Mouse (Mus musculus) right cerebral cortex, adult 2 months (tissue): ENCODE measurements around the gene Uaca.

Experiments used
- DNase-seq, 2 experiments: peaks; one replicate each; pipeline ENCODE4 v3.0.0; 2021 to 2022; ENCODE audit warnings: low spot score in 2 of 2

Uaca gene

DNA sequence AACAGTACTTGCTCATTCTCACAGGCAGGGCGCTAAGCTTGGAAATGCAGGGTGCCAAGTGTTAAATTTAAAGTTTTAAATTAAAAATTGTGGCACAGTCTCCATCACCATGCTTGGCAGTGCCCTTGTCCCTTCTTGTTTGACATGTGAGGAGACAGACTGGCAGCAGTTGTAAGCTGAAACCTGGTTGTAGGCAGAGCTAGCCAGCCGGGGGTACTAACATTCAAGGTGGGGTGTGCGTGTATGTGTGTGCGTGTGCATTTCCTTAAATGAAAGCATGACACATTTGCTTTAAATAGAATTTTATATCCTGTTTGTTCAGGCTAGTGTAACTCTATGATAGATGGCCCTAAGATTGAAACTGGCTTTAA is 42.7 kb downstream of the Uaca start:
- DNase-seq, result no peak

DNA sequence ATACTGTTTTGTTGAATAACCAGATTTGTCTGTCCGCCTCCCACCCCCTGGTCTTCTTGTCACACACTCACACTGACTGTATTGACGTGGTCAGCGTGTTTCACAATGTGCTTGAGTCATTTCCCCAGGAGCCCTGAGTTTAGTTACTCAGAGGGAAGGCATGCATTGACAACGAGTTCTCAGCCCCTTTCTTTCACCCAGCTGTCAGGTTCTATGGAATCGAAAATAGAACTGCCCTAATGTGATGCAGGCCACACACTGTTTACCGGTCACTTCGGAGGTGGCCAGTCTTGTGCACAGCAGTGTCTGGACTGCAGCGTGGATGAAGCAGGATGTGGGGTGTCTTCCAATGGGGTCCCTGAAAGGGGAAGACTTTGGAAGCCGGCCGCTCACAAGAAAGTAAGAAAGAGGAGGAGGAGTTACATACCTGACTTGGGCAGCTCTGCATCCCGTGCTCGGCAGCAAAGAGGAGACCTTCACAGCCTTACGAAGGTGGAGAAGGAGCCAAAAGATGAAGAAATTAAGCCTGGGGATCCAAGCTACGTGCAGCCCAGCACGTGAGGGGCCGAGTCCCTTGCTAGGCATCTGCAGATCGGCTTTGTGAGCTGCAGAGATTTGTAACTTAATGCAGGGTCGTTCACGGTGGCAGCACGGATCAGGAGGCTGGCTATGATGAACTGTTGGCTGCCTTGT is 43.3 kb downstream of the Uaca start:
- DNase-seq, result no peak

DNA sequence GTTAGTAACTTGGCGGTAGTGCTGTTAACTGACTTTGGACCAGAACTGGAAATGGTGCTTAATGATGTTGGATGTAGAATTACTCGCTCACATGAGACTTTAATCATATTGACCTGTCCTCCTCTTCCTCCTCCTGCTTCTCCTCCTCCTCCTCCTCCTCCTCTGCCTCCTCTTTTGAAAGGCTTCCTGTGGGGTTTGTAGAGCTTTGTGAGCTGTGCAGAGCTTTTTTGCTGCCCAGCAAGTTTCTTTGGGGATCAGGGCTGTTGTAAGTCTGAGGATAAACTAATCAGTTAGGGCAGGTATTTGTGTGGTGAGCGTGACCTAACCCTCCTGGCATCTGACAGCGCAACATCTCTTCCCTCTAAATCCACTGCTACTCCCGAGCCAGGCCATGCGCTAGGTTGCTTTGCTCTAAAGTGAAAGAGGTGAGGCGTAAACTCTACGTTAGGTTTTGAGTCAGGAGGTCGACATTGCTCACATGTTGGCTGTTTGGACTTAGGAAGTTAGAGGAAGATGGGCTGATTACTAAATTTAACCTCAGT is 44.1 kb downstream of the Uaca start:
- DNase-seq, result no peak

DNA sequence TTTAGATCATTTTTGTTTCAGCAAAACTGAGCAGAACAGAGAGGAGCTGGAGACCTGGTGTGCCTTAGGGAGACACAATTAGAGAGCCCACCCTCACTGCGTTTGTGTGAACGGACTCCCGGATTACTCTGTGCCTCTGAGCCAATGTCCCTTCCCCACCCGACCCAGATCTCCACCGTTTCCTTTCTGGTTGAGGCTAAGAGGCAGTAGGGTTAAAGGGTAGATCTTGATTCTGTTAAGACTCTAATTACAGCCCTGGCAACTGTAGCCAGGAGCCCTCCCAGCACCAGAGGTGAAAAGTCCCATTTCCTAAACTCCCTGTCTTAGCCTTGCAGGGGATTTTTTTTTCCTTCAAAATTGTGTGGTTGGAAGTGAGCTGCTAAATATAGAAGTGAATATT is 47.1 kb downstream of the Uaca start:
- DNase-seq, result no peak

DNA sequence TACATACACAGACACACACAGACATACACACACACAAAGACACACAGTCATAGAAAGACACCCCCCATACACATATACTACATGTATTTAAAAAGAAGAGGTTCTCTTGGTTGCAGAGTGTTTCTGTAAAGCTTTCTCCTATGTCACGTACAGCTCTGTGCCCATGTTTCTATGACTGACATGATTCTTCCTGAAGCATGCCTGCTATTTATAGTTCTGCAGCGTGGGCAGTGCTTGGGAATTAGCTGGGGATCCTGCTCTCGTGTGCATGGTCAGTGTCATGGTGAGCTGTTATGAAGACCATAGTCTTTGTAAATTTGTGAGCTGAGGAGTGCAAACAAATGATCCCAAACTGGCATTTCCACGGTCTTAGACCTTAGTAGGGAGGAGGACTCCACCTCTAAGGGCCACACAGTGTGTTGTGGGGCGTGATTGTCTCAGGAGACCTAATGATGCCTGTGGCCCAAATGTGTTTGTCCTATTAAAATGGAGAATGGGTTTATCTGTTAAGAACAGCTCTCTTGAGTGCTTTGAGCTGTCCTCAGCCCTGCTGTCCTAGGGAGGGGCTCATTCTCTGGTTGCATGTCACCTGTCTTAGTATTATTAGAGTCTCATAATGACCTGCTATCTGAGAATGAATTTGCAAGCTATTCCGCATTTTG is 49.2 kb downstream of the Uaca start:
- DNase-seq, result no peak

DNA sequence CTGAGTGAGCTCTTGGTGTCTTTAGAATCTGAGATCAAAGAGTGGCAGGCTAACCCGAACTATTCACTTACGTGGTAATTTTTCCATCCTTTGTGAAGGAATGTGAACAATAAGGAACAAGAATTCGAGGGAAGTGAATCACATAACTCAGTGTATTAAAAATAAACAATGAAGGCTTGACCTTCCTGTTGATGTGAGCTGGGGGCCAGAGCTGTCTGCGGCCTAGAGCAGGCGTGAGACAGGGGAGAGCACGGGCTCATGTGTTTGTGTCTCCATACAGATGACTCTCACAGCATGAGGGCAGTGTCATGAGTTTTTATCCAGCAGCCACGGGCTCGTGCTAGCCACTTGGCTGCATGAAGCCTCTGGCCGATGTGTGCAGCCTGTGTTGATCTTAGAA is 54.4 kb downstream of the Uaca start:
- DNase-seq, result no peak

DNA sequence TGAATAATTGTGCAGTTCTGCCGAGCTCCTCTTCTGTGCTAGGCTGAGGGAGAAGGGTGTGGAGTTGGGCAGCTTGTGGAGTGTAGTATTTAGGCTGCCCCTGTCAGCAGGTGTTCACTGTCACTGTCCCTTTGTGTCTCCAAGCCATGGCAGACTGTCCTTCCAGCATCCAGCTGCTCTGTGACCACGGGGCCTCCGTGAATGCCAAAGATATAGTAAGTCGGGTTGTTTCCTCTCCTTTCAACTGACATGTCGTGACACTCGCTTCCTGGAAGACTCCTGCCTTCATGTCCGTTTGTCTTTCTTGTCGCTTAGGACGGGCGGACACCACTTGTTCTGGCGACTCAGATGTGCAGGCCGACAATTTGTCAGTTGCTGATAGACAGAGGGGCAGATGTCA is 55.6 kb downstream of the Uaca start:
- no peak for DNase-seq

DNA sequence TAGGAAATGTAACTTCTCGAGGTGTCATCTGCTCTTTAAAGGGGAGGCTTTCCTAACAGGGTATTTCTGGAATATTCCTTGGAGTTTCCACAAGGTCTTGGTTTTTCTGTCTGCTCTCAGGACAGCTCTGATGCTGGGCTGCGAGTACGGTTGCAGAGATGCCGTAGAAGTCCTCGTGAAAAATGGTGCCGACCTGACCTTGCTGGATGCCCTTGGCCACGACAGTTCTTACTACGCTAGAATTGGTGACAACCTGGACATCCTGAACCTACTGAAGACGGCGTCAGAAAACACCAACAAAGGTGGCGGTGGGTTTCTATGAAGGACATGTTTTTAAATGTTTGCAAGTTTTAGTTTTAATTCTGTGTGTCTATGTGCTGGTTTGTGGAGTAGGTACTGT is 59.9 kb downstream of the Uaca start:
- no peak for DNase-seq

DNA sequence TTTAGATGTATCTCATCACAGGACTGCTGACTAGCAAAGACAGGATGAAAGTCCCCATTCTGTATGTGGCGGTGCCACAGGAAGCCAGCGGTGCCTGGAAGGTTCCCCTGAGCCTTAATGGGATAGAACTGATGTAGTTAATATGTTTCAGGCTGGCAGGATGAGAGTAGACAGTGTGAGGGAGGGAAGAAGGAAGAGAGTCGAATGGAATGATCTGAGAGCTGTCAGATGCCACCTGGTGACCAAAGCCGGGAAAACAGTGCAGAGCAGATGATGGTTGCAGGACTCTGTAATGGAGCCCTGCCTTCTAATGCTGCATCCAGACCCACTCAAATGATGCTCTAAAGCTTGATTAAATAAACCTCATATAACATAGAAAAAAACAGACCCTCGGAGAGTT is 63.5 kb downstream of the Uaca start:
- peak; percentile 78 to 88 for DNase-seq

DNA sequence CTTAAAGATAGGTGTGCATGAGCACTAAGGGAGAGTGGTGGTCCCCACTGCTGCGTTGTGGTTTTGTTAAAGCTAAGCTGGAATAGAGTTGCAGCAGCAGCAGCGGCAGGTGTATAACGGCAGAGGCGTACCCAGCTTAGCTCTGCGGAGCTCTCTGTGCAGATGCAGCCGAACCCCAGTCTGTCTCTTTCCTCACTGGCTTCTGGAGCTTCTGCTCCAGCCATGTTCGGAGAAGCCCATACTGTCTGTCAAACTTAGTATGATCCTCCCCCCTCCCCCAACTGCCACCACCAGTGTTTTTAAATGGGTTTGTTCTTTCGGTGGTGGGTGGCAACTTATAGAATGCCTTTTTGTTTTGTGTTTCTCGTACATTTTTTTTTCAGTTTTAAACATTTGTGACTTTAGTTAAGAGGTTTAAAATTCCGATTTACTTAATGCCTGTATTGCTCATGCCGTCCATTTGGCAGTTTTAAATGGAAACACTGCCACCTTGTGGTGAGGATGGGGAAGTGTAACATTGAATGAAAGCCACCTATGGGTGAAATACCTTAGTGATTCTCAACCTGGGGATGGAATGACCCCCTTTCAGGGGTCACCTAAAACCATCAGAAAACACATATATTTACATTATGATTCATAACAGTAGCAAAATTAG is 64.1 kb downstream of the Uaca start:
- peak; percentile 38 to 39 for DNase-seq

DNA sequence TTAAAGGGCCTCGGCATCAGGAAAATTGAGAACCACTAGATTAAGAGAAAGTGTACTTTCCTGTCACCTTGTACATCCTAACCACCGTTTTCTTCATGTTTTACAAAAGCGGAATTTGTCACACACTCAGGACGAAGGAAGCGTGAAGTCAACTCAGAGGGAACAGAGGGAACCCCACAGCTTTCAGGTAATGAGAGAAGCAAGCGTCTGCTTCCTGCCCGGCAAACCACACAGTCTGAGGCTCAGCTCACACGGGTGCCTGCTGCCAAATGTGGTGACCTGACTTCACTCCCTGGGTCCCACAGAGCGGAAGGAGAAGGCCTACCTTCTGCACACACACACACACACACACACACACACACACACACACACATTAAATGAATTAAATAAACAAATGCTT is 64.7 kb downstream of the Uaca start:
- no peak for DNase-seq

DNA sequence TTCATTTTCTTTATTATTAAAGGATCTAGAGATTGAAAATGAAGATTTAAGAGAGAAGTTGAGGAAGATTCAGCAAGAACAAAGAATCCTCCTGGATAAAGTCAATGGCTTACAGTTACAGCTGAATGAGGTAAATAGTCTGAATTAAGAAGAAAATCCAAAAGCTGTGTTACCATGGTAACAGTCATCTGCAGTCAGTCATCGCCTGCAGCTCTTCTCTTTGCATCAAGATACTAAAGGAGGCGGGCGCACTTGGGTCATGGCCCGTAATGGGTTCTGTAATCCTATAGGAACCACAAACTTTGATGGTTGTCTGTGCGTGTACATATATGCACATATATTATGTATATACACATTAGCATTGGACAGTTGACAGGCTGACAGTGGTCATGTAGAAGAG is 66.7 kb downstream of the Uaca start:
- DNase-seq, result no peak

DNA sequence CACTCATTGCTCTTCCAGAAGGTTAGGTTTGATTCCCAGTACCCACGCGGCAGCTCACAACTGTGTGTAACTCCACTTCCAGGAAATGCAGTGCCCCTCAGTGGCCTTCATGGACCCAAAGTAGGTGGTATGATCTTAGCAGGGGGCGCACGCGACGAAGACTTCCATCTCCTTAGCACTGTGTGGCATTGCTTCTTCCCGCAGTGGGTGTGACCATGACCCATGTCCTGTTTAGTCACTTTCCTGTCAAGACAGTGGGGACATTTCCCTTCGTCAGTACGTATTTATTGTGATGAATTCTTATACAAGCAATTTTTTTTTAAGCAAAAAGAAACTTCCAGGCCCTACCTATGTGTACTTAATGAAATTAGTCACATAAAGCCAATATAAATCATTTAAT is 70.3 kb downstream of the Uaca start:
- no peak for DNase-seq

DNA sequence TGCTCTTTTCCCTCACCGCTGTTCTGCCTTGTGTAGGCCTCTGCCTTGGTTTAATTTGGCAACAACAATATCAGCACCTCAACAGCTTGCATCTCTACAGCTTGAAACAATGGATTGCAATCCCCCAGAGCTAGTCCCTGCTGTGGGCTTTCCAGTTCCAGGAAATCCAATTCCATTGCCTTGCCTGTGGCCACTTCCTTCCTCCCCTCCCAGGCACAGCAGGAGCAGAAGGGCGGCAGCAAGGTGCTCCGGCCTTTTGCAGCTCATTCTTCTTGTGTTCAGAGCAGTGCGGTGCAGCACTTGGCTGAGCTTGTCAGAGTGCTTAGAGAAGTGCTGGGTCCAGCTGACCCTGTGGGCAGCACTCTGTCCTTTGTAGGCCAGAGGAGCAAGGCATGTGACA is 71.5 kb downstream of the Uaca start:
- no peak for DNase-seq

DNA sequence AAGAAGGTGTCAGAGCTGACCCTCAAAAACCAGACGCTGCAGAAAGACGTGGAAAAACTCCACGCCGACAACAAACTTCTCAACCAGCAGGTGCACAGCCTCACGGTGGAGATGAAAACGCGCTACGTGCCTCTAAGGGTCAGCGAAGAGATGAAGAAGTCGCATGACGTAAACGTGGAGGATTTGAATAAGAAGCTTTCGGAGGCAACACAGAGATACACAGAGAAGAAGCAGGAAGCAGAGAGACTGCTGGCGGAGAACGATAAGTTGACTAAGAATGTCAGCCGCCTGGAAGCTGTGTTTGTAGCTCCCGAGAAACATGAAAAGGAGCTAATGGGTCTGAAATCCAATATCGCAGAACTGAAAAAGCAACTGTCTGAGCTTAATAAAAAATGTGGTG is 76.1 kb downstream of the Uaca start:
- no peak for DNase-seq

DNA sequence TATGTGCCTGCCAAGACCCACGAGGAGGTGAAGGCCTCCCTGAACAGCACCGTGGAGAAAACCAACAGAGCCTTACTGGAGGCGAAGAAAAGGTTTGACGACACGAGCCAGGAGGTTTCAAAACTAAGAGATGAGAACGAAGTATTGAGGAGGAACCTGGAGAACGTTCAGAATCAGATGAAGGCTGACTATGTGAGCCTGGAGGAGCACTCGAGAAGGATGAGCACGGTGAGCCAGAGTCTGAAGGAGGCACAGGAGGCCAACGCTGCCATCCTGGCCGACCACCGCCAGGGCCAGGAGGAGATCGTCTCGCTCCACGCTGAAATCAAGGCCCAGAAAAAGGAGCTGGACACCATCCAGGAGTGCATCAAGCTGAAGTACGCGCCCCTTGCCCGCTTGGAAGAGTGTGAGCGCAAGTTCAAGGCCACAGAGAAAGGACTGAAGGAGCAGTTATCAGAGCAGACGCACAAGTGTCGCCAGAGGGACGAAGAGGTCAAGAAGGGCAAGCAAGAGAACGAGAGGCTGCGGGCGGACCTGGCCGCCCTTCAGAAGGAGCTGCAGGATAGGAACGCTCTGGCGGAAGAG is 76.7 kb downstream of the Uaca start:
- DNase-seq, result no peak

DNA sequence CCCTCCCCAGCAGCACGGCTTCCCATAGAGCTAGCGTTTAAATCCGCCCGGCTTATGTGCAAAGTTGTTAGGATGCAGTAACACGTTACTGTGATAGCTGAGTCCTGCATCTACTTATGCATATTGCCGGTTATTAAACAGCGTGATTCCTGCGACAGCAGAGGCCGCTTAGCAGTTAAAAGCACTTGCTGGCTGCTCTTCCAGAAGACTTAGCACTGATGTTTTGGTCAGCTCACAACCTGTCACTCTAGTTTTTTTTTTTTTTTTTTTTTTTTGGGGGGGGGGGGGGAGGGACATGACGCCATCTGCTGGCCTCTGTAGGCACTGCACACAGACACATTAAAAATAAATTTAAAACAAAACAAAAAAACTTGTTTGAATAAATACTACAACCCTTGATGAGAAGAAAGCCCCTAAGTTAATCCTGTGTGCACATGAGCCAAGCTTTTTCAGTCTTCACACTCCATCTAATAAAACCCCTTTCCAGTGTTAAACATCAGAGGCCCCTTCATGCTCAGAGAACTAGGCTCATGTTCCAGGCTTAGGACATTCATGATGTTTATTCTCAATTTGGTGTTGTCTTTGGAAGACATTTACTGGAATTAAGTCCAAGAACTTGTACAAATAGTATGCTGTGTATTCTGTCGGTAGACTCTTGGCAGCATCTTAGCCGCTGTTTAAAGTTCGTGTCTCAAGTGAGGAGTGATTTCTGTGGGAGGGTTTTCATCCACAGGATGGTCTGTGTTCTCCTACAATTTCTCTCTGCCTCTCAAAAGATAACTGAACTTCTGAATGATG is 79.1 kb downstream of the Uaca start:
- DNase-seq, result no peak

DNA sequence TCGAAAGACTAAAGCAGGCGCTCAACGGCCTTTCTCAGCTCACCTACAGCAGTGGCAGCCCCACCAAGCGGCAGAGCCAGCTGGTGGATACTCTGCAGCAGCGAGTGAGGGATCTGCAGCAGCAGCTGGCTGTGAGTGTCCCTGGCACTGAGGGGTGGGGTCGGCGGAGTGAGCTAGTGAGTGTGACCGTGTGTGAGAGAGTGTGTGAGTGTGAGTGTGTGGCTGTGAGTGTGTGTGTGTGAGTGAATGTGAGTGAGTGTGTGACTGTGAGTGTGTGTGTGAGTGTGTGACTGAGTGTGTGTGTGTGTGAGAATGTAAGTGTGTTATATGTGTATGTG is 79.7 kb downstream of the Uaca start:
- DNase-seq, result no peak

DNA sequence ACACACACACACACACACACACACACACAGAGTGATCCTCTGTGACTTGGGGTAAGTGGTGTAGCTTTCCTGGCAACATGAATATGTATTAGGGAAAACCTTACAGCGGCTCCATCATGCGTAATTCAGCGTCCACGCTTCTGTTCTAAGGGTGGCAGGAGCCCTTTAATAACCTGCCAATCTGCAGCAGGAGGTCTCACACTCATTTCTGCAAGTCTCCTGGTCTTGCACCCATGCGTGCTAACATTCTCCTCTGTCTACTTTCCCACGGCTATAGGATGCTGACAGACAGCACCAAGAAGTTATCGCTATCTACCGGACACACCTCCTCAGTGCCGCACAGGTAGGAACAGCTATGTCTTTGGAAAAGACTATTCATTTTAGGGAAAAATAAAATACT is 81.7 kb downstream of the Uaca start:
- DNase-seq, result no peak

DNA sequence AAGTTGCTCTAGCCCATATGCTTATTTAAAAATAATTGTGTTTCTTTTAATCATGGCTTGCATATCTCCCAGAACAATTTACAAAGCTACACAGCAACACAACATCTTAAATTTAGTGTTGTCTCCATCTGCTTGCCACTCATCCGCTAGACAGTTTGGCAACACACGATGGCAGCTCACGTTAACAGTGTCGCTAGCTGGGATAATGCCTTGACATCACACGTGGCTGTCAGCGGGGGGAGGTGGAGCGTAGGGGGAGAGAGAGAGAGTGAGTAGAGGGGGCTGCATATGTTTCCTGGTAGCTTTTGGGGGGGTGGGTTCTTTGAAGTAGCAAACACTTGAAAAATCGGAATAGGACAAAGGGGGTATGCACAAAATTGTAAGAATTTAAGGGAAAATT is 82.2 kb downstream of the Uaca start:
- DNase-seq, result no peak

DNA sequence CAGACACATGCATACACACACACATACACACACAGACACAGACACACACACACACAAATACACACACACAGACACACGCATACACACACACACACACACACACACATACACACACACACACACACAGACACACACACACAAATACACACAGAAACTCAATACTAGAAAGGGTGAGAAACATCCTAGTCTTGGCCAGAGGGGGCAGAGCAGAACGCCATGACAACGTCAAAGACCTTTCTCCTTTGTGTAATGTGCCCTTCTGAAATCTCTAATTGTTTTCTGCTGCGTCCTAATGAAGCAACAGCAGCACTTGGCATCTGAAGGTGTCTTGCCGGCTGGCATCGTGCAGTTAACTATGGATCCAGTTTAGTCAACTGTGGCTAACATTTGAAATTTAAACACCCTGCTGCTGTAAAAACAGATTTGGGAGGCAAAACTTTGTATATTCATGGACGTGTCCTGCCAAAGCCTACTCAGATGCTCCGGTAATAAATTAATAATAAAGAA is 83.8 kb downstream of the Uaca start:
- no peak for DNase-seq

DNA sequence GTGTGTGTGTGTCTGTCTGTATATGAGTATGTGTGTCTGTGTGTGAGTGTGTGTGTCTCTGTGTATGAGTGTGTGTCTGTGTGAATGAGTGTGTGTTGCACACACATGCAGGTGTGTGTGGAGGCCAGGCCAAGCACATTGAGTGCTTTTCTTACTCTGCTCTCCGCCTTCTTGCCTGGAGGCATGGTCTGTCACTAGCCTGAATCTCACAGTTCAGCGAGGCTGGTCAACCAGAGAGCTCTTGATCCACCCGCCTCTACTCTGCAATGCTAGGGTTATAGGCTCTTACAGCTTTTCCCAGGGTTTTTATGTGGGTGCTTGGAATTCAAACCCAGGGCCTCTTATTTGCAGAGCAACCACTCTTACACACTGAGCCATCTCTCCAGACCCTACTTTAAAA is 84.3 kb downstream of the Uaca start:
- no peak for DNase-seq
